Mouse (Mus musculus) kidney, postnatal 0 days (tissue): Measurements from ENCODE around the gene Trp53rkb. TPM values are rescaled to one million over a fixed set of nuclear protein-coding genes. Genes with fewer than 3 reads are reported as not detected.

Experiments
- ATAC-seq: fragments of 200-750 bp; cut with Nextera tagmentation; replicated peaks from 2 replicates; pipeline ENCODE4 v1.8.0; 2017; ENCODE audit warnings: low read depth, moderate number of reproducible peaks, moderate TSS enrichment, moderate library complexity; ENCODE audit not compliant: low FRiP score
- DNase-seq: peaks from one replicate; pipeline ENCODE4 v3.0.0-alpha.2; 2016; ENCODE audit warnings: low spot score
- H3K27ac ChIP-seq: fragments of 300-500 bp; sonication (generic); 2 replicates; pipeline ENCODE4 v1.5.1; 2014; ENCODE audit warnings: mild to moderate bottlenecking
- H3K27me3 ChIP-seq: fragments of 300-500 bp; sonication (generic); 2 replicates; pipeline ENCODE4 v1.6.1; 2014; ENCODE audit warnings: low read length, mixed read lengths; ENCODE audit not compliant: insufficient read depth
- H3K36me3 ChIP-seq: fragments of 300-500 bp; sonication (generic); 2 replicates; pipeline ENCODE4 v1.6.1; 2014; ENCODE audit warnings: low read length, mixed read lengths; ENCODE audit not compliant: insufficient read depth
- H3K4me1 ChIP-seq: fragments of 300-500 bp; sonication (generic); replicated peaks from 2 replicates; pipeline ENCODE4 v1.6.1; 2014; ENCODE audit warnings: antibody characterized with exemption, low read length, mixed read lengths; ENCODE audit not compliant: insufficient read depth
- H3K4me2 ChIP-seq: fragments of 300-500 bp; sonication (generic); 2 replicates; pipeline ENCODE4 v1.6.1; 2014; ENCODE audit warnings: mild to moderate bottlenecking, low read length, moderate library complexity, mixed read lengths
- H3K4me3 ChIP-seq: fragments of 300-500 bp; sonication (generic); replicated peaks from 2 replicates; pipeline ENCODE4 v1.5.1; 2014; ENCODE audit warnings: low read depth, low read length
- H3K9ac ChIP-seq: fragments of 300-500 bp; sonication (generic); 2 replicates; pipeline ENCODE4 v1.6.1; 2014; ENCODE audit warnings: low read depth, low read length
- H3K9me3 ChIP-seq: fragments of 300-500 bp; sonication (generic); replicated peaks from 2 replicates; pipeline ENCODE4 v1.6.1; 2016; ENCODE audit warnings: low read length, inconsistent platforms, mixed read lengths
- CTCF ChIP-seq: IDR thresholded peaks from 2 replicates; pipeline ENCODE4 v1.5.1; 2016; ENCODE audit warnings: antibody characterized with exemption, low read depth, mild to moderate bottlenecking, moderate library complexity
- WGBS: fragments of 180-500 bp; shearing (Covaris S2); extraction: QIAGEN DNeasy Blood & Tissue Kit; methylation state at CpG from one replicate; pipeline ENCODE4 v1.1.7; 2014; 5-methylcytosine and 5-hydroxymethylcytosine counted together
- polyA plus RNA-seq: library from polyadenylated mRNA; unstranded; fragments of >200 nt; fragmentation: Nextera tagmentation; extraction: Ambion mirVana; gene quantifications from 2 replicates; pipeline ENCODE4 v1.2.1, GENCODE M21; 2015

Gene Trp53rkb
- polyA plus RNA-seq, 1 experiment from 2014 or later, result 7.8 TPM

DNA sequence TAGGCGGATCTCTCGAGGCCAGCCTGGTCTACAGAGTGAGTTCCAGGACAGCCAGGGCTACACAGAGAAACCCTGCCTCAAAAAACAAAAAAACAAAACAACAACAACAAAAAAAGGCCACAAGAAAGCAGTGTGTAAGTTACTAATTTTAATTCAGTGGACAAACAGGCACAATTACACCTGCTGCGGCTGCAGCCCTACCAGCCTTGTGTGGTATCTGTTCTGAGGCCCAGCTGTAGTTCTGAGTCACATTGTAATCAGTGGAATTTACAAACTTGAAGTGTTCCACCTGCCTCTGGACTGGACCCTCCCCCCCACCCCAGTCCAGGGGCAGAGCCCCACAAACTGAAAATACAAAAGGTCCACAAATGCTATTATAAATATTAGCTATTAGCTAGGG, 11.0 kb downstream of the Trp53rkb start:
- no peak for DNase-seq
- 86% methylated on average over 3 of the region's 3 CpGs for WGBS
- ATAC-seq, result no peak

DNA sequence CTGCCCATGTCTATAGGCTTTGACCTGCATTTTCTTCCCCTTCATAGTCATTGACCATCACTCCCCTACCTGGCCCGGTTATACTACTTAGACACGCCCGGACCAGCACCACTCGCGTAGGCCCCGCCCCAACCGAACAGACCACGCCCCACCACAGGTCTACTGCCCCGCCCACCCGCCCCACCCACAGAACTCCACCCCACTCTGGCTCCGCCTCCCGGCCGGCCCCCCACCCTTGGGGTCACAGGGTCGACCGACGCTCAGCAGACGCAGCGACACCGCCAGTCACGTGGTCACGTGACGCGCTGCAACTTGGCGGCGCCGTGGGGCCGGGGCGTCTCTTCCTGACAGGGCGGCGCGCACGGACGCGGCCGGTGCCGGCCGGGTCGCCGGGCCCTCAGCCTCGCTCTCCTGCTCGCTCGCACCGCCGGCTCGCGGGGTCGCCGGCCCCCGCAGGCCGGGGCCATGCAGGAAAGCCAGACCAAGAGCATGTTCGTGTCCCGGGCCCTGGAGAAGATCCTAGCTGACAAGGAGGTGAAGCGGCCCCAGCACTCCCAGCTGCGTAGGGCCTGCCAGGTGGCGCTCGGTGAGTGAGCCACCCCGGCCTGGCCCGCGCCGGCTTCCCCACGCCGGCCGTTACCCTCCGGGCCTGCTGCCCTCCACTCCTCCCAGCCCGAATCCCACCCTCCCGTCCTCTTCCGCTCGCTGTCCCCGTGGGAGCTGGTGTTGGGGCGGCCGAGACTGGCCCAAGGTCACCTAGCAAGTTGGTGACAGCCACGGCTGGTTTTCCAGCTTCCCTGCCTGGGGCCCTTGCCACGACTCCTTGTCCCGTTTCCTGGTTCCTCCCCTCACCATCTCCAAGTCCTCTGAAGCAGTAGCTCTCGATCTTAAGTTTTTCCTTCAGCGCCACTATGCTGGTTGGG, 13.2 kb downstream of the Trp53rkb start, which contains the start of gene Arfgef2:
Gene Arfgef2 (plus strand): TSS at position 339 of the 923 bp plus-strand sequence.
- Histone ChIP-seq H3K27me3 (no peaks in the 10 kb centered on the region), H3K9me3 (no peaks in the 10 kb centered on the region), H3K4me1 (0 out of 2 replicates have a peak, but pooled peaks cover 9% of the 10 kb centered on the region), H3K4me3 (peak within 1 kb of the TSS; percentile 84), H3K9ac (peak within 1 kb of the TSS; percentile 92), H3K36me3 (no peaks in the 10 kb centered on the region), H3K27ac (peak within 1 kb of the TSS; percentile 91), H3K4me2 (peak within 1 kb of the TSS; percentile 91)
- ATAC-seq (peak; percentile 89), DNase-seq (peak; percentile 90)
- WGBS, result under 1% methylated on average over 76 of the region's 76 CpGs
- TF ChIP-seq CTCF, result peak; percentile 4; the same call in 1 of the 2 replicates

More for the DNA sequence above, 11.0 kb downstream of the Trp53rkb start:
- TF ChIP-seq CTCF, result no peak
- Histone ChIP-seq H3K27ac (no peak overlapping the region), H3K27me3 (no peaks in the 10 kb centered on the region), H3K4me3 (no peak overlapping the region), H3K9me3 (no peaks in the 10 kb centered on the region), H3K36me3 (no peaks in the 10 kb centered on the region), H3K9ac (no peak overlapping the region), H3K4me1 (0 out of 2 replicates have a peak, but pooled peaks cover 9% of the 10 kb centered on the region), H3K4me2 (no peak overlapping the region)

DNA sequence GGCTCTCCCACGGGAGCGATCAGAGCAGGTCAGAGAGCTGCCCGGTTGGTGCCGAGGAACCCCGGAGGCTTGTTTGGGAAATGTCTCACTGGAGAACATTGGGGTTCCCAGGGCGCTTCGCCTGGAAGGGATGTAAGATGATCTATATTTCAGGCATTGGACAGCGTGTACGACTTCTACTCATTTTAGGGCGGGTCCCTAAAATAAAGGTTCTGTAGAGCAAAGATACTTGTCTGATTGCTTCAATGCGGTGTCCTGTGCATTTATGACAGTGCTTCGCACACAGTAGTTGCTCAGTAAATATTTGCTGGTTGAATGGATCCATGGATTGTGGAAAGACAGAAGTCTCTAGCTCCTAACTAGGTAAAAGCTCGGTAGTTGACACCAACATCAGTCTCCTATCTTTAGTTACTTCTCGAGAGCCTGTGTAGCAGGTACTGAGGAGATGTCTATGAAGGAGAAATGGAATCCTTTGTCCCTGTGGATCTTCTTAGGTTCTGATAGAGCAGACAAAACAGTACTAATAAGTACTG, 13.9 kb downstream of the Trp53rkb start:
- WGBS, result 22% methylated on average over 14 of the region's 14 CpGs
- ATAC-seq, result no peak
- no peak for TF ChIP-seq CTCF
- Histone ChIP-seq H3K27ac (peak overlapping the region; percentile 91; the same call in 1 of the 2 replicates), H3K4me3 (peak overlapping the region; percentile 84), H3K27me3 (no peaks in the 10 kb centered on the region), H3K36me3 (no peaks in the 10 kb centered on the region), H3K9me3 (no peaks in the 10 kb centered on the region), H3K4me1 (0 out of 2 replicates have a peak, but pooled peaks cover 9% of the 10 kb centered on the region), H3K4me2 (peak overlapping the region; percentile 91), H3K9ac (peak overlapping the region; percentile 92)
- no peak for DNase-seq

DNA sequence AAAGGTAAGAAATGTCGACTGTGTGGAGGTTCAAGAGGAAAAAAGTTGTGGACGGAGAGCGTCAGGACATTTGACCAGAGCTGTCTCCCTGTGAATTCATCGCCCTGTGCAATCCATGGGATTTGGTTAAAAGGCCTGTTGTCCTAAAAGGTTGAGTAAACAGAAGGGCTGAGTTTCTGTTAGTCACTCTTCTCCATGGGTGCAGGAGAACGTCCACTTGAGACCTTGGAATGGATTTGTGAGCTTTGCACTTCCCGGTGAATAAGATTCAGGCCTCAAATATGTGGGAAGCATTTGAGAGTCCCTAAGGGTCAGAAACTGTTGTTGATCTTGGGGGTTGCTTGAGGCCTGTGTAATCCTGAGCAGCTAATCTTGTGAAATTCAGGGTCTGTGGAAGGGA, 14.5 kb downstream of the Trp53rkb start:
- 0 out of 2 replicates have a peak, but pooled peaks cover 9% of the 10 kb centered on the region for H3K4me1 ChIP-seq

DNA sequence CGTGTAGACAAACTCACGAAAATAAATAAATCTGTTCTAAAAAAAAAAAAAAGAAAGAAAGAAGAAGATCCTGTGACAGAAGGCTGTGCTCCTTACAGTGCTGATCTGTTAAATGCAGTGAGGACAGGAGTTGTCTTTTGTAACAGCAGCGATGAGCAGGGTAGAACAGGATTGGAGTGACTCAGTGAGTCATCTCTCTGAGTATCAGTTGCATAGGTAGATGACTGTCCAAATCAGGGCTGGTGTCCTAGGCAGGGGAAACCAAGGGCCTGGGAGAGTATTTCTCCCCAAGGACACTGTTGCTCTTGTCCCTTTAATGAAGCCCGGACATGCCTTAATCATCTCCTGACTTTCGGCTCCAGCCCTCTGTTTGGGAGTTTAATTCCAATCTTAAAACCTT, 17.2 kb downstream of the Trp53rkb start:
- no peak for TF ChIP-seq CTCF

More for the DNA sequence above, 14.5 kb downstream of the Trp53rkb start:
- H3K4me3 ChIP-seq, result peak overlapping the region; percentile 84; the same call in 1 of the 2 replicates
- no peak for TF ChIP-seq CTCF
- no peaks in the 10 kb centered on the region for H3K9me3 ChIP-seq
- H3K27me3 ChIP-seq, result no peaks in the 10 kb centered on the region
- H3K9ac ChIP-seq, result no peak overlapping the region
- peak overlapping the region; percentile 91 for H3K4me2 ChIP-seq
- ATAC-seq (no peak), DNase-seq (no peak)
- 69% methylated on average over 6 of the region's 6 CpGs for WGBS
- no peaks in the 10 kb centered on the region for H3K36me3 ChIP-seq
- H3K27ac ChIP-seq, result no peak overlapping the region

DNA sequence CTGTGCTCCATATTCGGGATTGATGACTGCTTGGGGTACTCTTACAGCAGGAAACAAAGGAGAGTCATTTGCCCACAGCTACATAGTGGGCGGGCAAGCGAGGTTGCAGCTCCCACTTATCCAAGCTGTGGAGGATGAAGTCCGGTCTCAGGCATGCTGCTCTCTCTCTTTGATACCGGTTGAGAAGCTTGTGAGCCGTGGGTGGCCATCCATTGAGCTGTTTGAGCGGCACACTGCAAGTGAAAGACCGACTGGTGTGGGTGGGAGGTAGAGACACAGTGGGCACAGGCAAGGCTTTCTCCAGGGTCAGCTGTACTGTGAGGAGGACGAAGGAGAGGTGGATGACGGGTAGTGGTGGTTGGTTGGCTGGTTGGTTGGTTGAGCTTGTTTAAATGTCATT, 18.5 kb downstream of the Trp53rkb start:
- Histone ChIP-seq H3K9me3 (no peaks in the 10 kb centered on the region), H3K4me3 (no peak overlapping the region), H3K4me2 (no peak overlapping the region), H3K9ac (no peak overlapping the region), H3K27me3 (no peaks in the 10 kb centered on the region), H3K27ac (no peak overlapping the region), H3K36me3 (no peaks in the 10 kb centered on the region), H3K4me1 (0 out of 2 replicates have a peak, but pooled peaks cover 9% of the 10 kb centered on the region)
- TF ChIP-seq CTCF, result no peak
- 80% methylated on average over 10 of the region's 10 CpGs for WGBS
- DNase-seq, result no peak
- no peak for ATAC-seq

More for the DNA sequence above, 17.2 kb downstream of the Trp53rkb start:
- no peak overlapping the region for H3K4me3 ChIP-seq
- 0 out of 2 replicates have a peak, but pooled peaks cover 9% of the 10 kb centered on the region for H3K4me1 ChIP-seq
- H3K27ac ChIP-seq, result no peak overlapping the region
- no peaks in the 10 kb centered on the region for H3K9me3 ChIP-seq
- no peak overlapping the region for H3K9ac ChIP-seq
- H3K36me3 ChIP-seq, result no peaks in the 10 kb centered on the region
- H3K27me3 ChIP-seq, result no peaks in the 10 kb centered on the region
- DNase-seq, result no peak
- ATAC-seq, result no peak
- H3K4me2 ChIP-seq, result no peak overlapping the region
- WGBS, result 92% methylated on average over 5 of the region's 5 CpGs
